Mouse (Mus musculus) spleen, adult 18-20 months (tissue): Measurements from ENCODE around the gene Sec16a.

ENCODE experiments used
- DNase-seq, 2 experiments: peaks; one replicate each; pipeline ENCODE4 v3.0.0; 2022; ENCODE audit warnings: mixed read lengths in 2 of 2

The Sec16a gene

GRCm38 (mm10) chr2:26444946-26445665 lies at the start of gene Sec16a:
Sec16a (minus strand) TSS chr2:26445216.
- DNase-seq, result peak; percentile 100

DNA sequence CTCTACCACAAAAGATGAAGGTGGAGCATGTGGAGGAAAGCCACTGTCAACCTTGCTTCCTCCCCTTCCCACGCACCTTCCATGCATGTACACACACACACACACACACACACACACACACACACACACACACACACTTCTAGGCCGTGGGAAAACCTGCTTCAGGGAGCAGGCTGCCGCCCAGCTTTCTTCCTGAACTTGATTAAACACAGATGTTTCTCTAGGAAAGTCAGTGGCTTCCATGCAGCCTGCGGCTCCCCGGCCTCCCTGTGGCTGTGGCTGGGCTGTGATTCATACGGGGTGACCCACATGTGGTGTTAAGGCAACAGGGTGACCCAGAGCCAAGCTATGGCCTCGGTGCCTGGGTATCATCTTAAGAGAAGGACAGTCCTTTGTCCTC lies 49.4 kb upstream of the Sec16a start:
- DNase-seq, result no peak

GRCm38 (mm10) chr2:26493021-26493781 lies 48.2 kb upstream of the Sec16a start:
- peak in 1 of 2 experiments; percentile 28 for DNase-seq

- DNase-seq, result no peak
Observed at GRCm38 (mm10) chr2:26490760-26491301, 45.8 kb upstream of the Sec16a start.

DNA sequence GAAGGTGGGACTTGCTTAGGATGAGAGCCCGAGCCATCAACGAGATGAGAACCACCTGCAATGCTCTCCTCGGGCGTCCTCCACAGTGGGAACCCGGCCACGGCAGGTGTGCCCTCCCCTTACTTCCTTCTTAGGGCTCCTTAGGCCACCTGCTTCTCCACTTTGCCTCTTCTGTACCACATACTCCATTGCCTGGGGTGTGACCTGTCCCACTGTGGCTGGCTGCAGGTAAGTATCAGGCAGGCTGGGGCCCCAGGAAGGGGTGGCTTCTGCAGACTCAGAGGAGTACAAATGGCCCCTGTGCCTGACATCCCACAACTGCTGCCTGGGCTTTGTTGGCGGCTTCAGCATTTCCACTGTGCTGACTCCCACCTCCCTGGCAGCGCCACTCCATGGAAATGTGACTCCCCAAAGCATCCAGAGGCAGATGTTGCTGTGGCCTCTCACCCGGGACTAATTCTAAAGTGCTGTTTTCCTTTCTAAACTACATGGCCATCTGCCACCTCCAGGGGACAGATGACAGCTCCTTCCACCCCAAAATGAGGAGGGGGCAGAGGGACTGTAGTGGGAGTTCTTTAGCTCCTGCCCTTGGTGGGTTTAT lies 43.6 kb upstream of the Sec16a start:
- no peak for DNase-seq

DNA sequence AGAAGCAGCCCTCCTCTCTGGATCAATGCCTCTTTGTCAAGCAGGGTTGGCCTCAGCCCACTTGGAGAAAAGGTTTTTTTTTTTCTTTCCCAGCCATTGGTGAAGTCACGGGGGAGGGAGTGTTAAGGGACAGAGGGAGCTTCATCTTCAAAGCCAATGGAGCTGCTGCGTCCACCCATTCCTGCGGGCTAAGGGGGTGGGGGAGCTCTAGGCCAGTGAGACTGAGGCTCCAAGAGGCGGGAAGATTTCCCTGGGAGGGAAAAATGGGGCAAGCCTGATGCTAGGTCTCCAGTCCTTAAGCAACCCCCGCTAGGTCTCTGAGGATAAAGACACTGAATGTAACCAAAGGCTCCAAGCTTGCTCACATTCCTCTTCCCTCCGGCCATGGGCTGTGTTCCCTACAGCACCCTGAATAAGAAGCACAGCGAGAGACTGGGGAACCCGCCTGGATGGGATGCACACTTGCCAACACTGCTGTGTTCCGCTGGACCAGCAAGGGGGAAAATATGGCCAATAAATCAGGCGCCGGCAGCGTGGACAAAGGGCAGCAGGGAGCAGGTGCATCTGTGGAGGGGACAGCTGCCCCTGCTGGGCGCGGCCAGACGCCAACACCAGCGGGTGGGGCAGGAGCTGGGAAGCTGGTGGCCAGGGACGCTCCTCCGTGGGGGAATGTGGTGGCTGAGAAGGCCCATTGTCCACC lies 42.5 kb upstream of the Sec16a start:
- DNase-seq, result no peak

GRCm38 (mm10) chr2:26486835-26487321 lies 41.9 kb upstream of the Sec16a start:
- DNase-seq, result no peak

DNA sequence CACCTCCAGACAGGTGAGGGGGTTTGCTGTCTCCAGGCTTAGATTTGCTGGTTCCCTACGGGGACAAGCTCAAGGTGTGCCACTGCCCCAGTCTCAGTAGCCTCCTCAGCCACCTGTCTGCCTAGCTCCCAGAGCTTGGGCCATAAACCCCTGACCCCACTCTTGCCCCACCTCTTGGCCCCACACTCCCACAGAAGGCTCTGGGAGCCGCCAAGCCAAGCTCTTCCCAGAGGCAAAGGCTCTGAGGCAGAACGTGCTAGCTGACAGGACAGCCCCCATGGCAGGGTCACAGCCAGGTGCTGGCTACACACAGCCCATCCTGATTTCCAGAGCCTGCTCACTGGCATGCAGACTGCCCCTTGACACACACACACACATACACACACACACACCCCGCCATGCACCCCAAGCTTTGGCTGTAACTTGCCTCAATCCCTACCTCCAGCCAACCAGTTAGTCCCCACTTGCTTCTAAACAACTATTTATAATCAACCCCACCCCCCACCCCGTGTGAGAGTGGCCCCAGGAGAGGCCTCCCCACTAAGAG lies 41.3 kb upstream of the Sec16a start:
- DNase-seq, result no peak

DNA sequence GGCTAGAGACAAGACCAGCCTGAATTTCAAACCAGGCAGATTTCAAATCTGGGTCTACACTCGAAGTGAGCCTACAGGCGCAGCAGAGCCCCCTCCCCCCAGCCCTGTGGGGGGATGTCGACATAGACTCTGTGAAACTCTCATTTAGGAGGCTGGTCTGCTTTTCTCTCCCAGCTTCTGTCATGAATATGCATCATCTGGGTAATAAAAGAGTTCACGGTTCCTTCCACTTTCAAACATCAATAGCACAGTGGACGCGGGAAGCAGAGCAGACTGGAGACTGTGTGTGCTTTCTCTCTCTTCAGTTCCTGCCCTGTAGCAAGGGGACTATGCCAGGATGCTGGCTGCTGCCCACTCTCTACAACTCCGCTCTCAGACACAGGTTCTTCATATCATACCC lies 40.7 kb upstream of the Sec16a start:
- DNase-seq, result no peak

DNA sequence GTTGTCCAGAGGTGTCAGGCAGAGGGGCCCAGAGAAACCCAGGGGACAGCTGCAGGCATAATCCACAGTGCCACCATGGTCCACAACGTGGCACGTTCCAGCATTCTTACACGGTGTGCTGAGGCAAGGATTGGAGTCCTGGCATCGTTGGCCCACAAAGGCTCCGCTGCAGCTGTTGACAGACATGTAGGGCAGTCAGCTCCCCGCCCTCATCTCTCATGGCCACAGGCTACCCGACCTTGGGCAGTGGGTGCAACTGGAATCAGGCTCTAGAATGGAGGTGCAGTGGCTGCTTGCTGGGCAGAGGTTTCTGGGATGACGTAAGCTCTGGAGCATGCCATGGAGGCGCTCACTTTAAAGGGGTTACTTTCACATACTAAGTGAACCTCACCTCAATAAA lies 40.3 kb upstream of the Sec16a start:
- no peak for DNase-seq

GRCm38 (mm10) chr2:26484169-26484568 lies 39.2 kb upstream of the Sec16a start:
- DNase-seq, result no peak

DNA sequence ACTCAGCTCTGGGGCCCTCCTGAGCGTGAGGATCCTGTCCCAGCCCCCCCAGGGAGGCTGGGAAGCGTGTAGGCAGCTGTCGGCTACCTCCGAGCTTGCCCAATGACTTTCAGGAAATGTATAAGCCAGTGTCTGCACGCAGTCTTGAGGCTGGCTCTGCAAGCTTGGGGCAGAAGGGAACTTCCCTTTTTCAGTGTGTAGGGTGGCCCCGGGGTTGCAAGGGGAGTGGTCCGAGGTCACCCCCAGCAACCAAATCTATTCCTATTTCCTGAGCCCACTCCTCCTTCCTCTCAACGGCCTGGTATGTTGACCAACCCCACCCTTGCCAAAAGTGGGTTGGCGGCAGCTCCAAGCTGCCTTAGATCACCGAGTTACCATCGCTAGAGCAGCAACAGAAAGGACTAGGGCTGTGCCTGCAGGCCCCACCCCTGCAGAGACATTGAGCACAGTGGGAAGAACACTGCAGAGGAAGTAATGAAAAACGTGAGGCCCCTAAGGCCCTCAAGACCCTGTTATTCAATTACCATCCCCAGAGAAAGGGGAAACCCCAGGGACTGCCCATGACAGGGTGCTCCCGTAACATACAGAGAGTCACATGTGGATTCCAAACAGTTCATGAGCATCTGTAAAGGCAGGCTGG lies 38.3 kb upstream of the Sec16a start:
- peak; percentile 49 to 54 for DNase-seq

GRCm38 (mm10) chr2:26482824-26483223 lies 37.8 kb upstream of the Sec16a start:
- no peak for DNase-seq

DNA sequence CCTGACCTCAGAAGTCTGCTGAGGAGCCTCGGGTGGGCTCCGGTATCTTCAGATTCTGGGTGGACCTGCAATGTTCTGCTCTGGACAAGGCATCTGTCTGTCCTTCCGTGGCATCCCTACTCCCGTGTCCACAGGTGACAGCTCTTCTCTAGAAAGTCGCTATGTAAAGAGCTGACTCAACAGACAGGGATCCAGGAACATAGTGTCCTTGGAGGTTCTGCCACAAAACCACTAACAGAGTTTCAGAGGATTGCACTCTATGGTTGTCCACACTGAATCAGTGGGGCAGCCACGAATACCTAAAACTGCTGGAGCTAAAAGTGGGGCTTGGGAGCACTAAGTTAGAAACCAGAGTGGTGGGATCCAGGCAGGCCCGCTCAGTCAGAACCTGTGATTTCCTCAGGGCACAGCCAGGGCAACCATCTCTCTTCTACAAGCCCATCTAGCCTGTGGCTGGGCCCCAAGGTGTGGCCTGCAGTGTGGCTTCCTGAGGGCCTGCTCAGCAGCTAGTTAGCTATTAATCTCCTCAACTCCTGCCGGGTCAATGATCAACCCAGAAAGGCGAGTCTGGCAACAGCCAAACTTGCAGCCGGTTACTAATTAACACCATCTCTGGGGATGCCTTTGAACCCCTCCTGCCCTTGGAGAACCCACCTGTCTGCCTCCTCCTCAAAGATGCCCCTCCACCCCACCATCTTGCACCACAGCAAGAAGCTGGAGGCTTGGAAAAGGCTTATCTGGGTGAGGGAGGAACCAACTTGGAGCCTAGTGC lies 36.9 kb upstream of the Sec16a start:
- no peak for DNase-seq

DNA sequence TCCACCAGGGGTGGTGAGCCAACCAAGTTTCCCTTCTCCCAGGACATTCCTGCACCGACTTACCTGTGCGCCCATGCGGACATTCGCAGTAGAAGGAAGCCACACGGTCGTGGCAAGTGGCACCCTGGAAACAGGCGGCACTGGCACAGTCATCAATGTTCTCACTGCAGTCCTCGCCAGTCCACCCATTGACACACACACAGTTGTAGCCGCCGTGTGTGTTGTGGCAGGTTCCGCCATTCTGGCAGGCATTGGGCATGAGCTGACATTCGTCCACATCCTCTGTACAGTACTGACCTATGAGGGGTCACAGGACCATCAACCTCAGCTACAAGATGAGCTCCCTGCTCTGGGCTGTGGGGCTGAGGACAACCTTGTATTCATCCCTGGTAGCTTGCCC lies 35.9 kb upstream of the Sec16a start:
- no peak for DNase-seq

GRCm38 (mm10) chr2:26478685-26479205 lies 33.7 kb upstream of the Sec16a start:
- DNase-seq, result no peak

DNA sequence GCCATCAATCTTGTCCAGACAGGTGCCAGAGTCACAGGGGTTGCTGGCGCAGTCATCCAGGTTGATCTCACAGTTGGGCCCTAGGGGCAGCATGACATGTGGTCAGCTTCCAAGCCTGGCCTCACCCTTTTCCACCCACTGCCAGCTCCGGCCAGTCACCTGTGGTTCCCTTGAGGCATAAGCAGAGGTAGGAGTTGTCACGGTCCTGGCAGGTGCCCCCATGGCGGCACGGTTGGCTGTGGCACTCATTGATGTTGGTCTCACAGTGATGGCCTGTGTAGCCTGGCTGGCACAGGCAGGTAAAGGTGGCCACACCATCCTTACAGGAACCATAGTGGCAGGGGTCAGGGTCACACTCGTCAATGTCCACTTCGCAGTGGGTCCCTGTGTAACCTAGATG lies 32.9 kb upstream of the Sec16a start:
- no peak for DNase-seq

- no peak for DNase-seq
Observed at GRCm38 (mm10) chr2:26475505-26476430, 30.8 kb upstream of the Sec16a start.

DNA sequence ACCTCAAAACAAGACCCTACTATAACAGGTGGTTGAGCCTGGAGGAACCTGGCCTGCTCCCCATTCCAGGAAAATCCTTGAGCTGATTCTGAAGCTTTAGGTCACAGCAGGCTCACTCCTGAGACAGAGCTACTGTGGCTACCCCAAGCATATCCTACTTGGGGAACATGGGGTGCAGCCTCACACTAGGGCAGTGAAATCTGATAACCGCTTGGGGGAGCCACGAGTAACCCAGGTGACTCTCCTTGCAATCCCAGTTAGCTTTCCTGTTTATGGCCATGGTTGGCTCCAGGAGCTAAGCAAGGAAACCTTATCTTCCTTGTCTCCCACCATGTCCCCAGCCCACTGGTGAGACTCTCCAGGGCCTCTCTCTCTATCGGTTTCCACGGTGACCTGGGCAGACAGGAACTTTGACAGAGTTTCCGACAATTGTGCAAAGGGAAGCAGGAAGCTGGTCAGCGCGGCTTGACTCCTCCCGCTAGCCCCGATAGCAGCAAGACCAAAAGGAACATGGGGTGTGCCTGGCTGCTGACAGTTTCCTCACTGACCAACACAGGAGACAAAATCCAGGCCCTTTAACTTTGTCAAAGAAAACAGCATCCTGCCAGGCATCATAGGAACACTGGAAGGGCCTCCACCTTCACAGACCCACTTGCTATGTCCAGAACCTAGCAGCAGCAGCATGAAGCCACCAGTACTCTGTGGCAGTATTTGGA lies 29.9 kb upstream of the Sec16a start:
- DNase-seq, result no peak
